Mouse (Mus musculus) brain, adult 2 months (tissue): ENCODE results near the gene Sap30.

Source experiments
- DNase-seq: peaks from one replicate; pipeline ENCODE4 v3.0.0; 2011; ENCODE audit warnings: low read depth, low spot score

Sap30 gene

GRCm38 (mm10) chr8:57441556-57441955 lies 46.1 kb downstream of the Sap30 start:
- DNase-seq = no peak

- DNase-seq = no peak
Observed at GRCm38 (mm10) chr8:57441131-57441530, 46.5 kb downstream of the Sap30 start.

GRCm38 (mm10) chr8:57436437-57436796 lies 51.2 kb downstream of the Sap30 start:
- DNase-seq = no peak

GRCm38 (mm10) chr8:57435768-57436436 lies 51.8 kb downstream of the Sap30 start:
- DNase-seq = peak; percentile 91

- no peak for DNase-seq
Observed at GRCm38 (mm10) chr8:57432802-57433201, 54.9 kb downstream of the Sap30 start.
